Comparison of ENCODE assay signal across 8 mouse cellular contexts in genomic region chr12:109958357-109959085, GRCm38 (mm10).
DNase-seq lines count a peak whose midpoint lies in the region; ATAC-seq lines count a peak whose summit lies in the region.

No protein-coding gene starts in this region.

- H3K36me3 ChIP-seq in forebrain, embryonic 15.5 days, result no peaks in the 10 kb centered on the region
- no peaks in the 10 kb centered on the region for H3K36me3 ChIP-seq in lung, embryonic 16.5 days (ENCODE audit: control insufficient read depth, insufficient read depth, low read length)

- H3K27ac ChIP-seq in forebrain, embryonic 15.5 days (replicated peaks), result no peak overlapping the region
- no peak overlapping the region for H3K27ac ChIP-seq in lung, embryonic 16.5 days (ENCODE audit: low read length)

- 44% methylated on average over 18 of the region's 18 CpGs for WGBS in forebrain, embryonic 15.5 days
- 43% methylated on average over 18 of the region's 18 CpGs for WGBS in lung, embryonic 16.5 days

- DNase-seq in spleen, postnatal 10 days (ENCODE audit: low spot score in 2 of 2), result peak; percentile 10 to 48
- no peak for DNase-seq in spleen, postnatal 36 days (ENCODE audit: low spot score in 2 of 2)
- DNase-seq in heart, postnatal 10 days, result peak; percentile 72 to 81
- peak; percentile 51 to 83 for DNase-seq in kidney, postnatal 36 days
- peak; percentile 90 for DNase-seq in retina, embryonic 14.5 days (ENCODE audit: low spot score)
- DNase-seq in urinary bladder, postnatal 14 days (ENCODE audit: low spot score), result peak; percentile 83

- no peak overlapping the region for H3K9ac ChIP-seq in forebrain, embryonic 15.5 days (replicated peaks)
- H3K9ac ChIP-seq in lung, embryonic 16.5 days (ENCODE audit: low read length), result no peak overlapping the region

- H3K27me3 ChIP-seq in forebrain, embryonic 15.5 days, result no peaks in the 10 kb centered on the region
- H3K27me3 ChIP-seq in lung, embryonic 16.5 days (ENCODE audit: control insufficient read depth, insufficient read depth, low read depth, low read length), result no peaks in the 10 kb centered on the region

- no peak overlapping the region for H3K4me3 ChIP-seq in forebrain, embryonic 15.5 days
- H3K4me3 ChIP-seq in lung, embryonic 16.5 days (ENCODE audit: low read length), result no peak overlapping the region

- H3K9me3 ChIP-seq in forebrain, embryonic 15.5 days, result no peaks in the 10 kb centered on the region
- no peaks in the 10 kb centered on the region for H3K9me3 ChIP-seq in lung, embryonic 16.5 days (ENCODE audit: control insufficient read depth, low read length)

- no peaks in the 10 kb centered on the region for H3K4me1 ChIP-seq in forebrain, embryonic 15.5 days
- H3K4me1 ChIP-seq in lung, embryonic 16.5 days (replicated peaks; ENCODE audit: control insufficient read depth, insufficient read depth, low read length), result peaks cover 3% of the 10 kb centered on the region; the same call in 1 of the 2 replicates

- intact Hi-C loops in heart, postnatal 10 days (cut with DNase I), result loop anchor here (5.0 kb wide), 1 partner anchor 521 kb away; no protein-coding TSS in a partner anchor

- ATAC-seq in forebrain, embryonic 15.5 days (replicated peaks), result peak; percentile 83
- peak; percentile 90 for ATAC-seq in lung, embryonic 16.5 days (ENCODE audit: low read depth)

- H3K4me2 ChIP-seq in forebrain, embryonic 15.5 days (replicated peaks), result no peak overlapping the region
- no peak overlapping the region for H3K4me2 ChIP-seq in lung, embryonic 16.5 days (ENCODE audit: low read depth, low read length)

Comparison
In these comparisons a context has a peak if more than half of its experiments do, and no peak if none do; other contexts are left out.
1. DNase-seq: peak in spleen, postnatal 10 days (2 of 2), heart, postnatal 10 days (2 of 2), kidney, postnatal 36 days (2 of 2), retina, embryonic 14.5 days (single experiment) and urinary bladder, postnatal 14 days (single experiment); none in spleen, postnatal 36 days (0 of 2).